Mouse (Mus musculus): ENCODE data around the gene Abhd15. TPM values are rescaled to one million over a fixed set of nuclear protein-coding genes. Genes with fewer than 3 reads are reported as not detected.

Gene Abhd15
- polyA plus RNA-seq, 1 experiment: 1.5 TPM

DNA sequence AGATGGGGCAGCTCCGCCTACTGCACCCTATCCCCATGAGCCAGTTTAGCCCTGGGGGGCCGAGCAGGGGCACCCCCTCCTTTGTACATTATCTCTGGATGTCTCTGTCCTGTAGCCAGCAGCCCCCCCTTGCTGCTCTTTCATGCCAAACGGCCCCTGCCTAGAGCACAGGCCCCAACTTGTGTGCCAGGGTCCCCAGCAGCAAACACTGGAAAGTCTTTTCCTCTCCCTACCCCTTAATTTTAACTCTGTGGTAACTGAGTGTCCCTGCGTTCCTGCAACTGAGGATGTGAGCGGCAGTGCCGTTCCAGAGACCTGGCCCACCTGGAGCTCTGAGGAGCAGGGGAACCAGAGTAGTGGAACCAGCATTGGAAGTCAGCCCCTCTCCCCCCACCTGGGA, 8.0 kb upstream of the Abhd15 start:
- Histone ChIP-seq H3K27me3 (ENCODE audit: control insufficient read depth, insufficient read depth, insufficient read length) (no peaks in the 10 kb centered on the region), H3K79me3 (ENCODE audit: low read depth) (peaks cover 9% of the 10 kb centered on the region), H3K79me2 (ENCODE audit: control insufficient read depth, insufficient read depth) (peaks cover 4% of the 10 kb centered on the region), H3K4me3 (ENCODE audit: insufficient read depth, poor library complexity, severe bottlenecking) (no peak overlapping the region), H3ac (ENCODE audit: control insufficient read depth, insufficient read length, low read depth) (no peak overlapping the region), H3K36me3 (ENCODE audit: control insufficient read depth, insufficient read depth) (peaks cover 76% of the 10 kb centered on the region)
- TF ChIP-seq MAX (IDR thresholded peaks at IDR 0.05) (no peak), MYOG (IDR thresholded peaks at IDR 0.05; ENCODE audit: control insufficient read depth, extremely low read depth, insufficient read length) (no peak), USF1 (IDR thresholded peaks at IDR 0.05; ENCODE audit: low read depth) (no peak), FOSL1 (IDR thresholded peaks at IDR 0.05; ENCODE audit: insufficient read depth, low read length, poor library complexity, severe bottlenecking) (no peak), CEBPB (IDR thresholded peaks at IDR 0.05; ENCODE audit: low read depth) (no peak), CTCF (IDR thresholded peaks at IDR 0.05; ENCODE audit: control insufficient read depth, insufficient read depth, insufficient read length) (no peak), MYOD1 (IDR thresholded peaks at IDR 0.05; ENCODE audit: control insufficient read depth, insufficient read length, low read depth) (no peak)

DNA sequence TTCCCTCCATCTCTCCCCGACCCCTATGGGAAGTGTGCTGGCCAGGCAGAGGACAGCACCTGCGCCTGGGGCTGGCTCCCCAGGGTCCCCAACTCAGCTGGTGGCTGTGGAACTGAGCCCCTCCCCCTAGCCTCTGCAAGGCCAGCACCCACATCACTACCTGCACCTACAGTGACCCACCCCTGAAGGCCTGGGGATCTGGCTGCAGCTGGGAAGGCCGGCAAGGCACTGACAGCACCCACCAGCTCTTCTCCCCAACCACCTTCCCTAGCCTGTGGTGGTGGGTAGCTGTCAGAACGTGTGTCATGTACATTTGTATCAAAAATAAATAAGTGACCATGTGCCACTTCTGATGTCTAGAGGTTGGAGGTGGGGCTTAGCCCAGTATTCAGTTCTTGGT, 7.5 kb upstream of the Abhd15 start:
- Histone ChIP-seq H3ac (ENCODE audit: control insufficient read depth, insufficient read length, low read depth) (no peak overlapping the region), H3K79me2 (ENCODE audit: control insufficient read depth, insufficient read depth) (no peaks in the 10 kb centered on the region), H3K4me3 (ENCODE audit: insufficient read depth, poor library complexity, severe bottlenecking) (no peak overlapping the region), H3K79me3 (ENCODE audit: low read depth) (peaks cover 5% of the 10 kb centered on the region), H3K27me3 (ENCODE audit: control insufficient read depth, insufficient read depth, insufficient read length) (no peaks in the 10 kb centered on the region), H3K36me3 (ENCODE audit: control insufficient read depth, insufficient read depth) (peaks cover 71% of the 10 kb centered on the region)
- TF ChIP-seq FOSL1 (IDR thresholded peaks at IDR 0.05; ENCODE audit: insufficient read depth, low read length, poor library complexity, severe bottlenecking): no peak
- TF ChIP-seq CEBPB (IDR thresholded peaks at IDR 0.05; ENCODE audit: low read depth): no peak
- TF ChIP-seq CTCF (IDR thresholded peaks at IDR 0.05; ENCODE audit: control insufficient read depth, insufficient read depth, insufficient read length): no peak
- no peak for TF ChIP-seq MYOG (IDR thresholded peaks at IDR 0.05; ENCODE audit: control insufficient read depth, extremely low read depth, insufficient read length)
- no peak for TF ChIP-seq MAX (IDR thresholded peaks at IDR 0.05)
- no peak for TF ChIP-seq MYOD1 (IDR thresholded peaks at IDR 0.05; ENCODE audit: control insufficient read depth, insufficient read length, low read depth)
- TF ChIP-seq USF1 (IDR thresholded peaks at IDR 0.05; ENCODE audit: low read depth): no peak

DNA sequence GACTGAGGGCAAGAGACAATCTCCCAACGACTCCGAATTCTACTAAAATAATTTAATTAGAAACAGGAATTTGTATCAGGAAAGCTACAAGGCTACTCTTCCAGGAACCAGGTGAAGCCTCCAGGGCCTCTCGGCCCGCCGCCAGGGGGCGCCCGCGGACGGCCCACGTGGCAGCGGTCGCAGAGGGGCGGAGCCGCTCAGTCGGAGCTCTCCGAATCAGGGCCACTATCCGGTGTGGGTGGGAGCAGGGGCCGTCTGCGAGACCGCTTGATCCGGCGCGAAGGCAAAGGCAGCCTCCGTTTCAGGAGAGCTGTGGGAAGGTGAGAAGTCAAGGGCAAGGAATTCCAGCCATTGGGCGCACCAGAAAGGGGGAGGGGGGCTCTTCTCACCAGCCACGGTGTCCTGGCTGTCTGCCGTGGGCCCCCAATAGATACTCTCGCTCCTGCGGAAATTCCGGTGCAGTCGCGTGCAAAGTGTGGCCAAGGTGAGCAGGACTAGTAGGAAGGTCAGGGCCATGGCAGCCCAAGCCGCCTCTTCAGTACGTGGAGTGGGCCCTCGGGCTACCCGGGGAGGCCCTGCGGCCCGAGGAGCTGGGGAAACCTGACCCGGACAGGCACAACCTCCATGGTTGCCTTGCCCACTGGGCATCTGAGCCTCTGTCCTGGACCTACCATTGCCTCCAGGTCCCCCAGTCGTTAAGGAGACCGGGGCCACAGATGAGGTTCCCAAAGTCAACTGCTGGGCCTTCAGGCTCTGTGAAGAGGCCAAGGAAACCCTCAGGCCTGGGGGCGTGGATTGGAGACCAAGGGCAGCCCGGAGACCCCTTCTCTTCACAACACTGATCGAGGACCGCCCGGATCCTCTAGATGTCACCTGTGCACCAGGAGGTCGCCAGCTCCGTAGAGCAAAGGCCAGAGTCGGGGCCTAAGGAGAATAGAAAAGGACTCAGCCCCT, 6.6 kb upstream of the Abhd15 start:
- Histone ChIP-seq H3K27me3 (ENCODE audit: control insufficient read depth, insufficient read depth, insufficient read length) (no peaks in the 10 kb centered on the region), H3ac (ENCODE audit: control insufficient read depth, insufficient read length, low read depth) (no peak overlapping the region), H3K4me3 (ENCODE audit: insufficient read depth, poor library complexity, severe bottlenecking) (no peak overlapping the region), H3K36me3 (ENCODE audit: control insufficient read depth, insufficient read depth) (peaks cover 62% of the 10 kb centered on the region), H3K79me3 (ENCODE audit: low read depth) (peaks cover 2% of the 10 kb centered on the region), H3K79me2 (ENCODE audit: control insufficient read depth, insufficient read depth) (no peaks in the 10 kb centered on the region)
- TF ChIP-seq USF1 (IDR thresholded peaks at IDR 0.05; ENCODE audit: low read depth) (peak; percentile 70), MYOD1 (IDR thresholded peaks at IDR 0.05; ENCODE audit: control insufficient read depth, insufficient read length, low read depth) (no peak), FOSL1 (IDR thresholded peaks at IDR 0.05; ENCODE audit: insufficient read depth, low read length, poor library complexity, severe bottlenecking) (no peak), CTCF (IDR thresholded peaks at IDR 0.05; ENCODE audit: control insufficient read depth, insufficient read depth, insufficient read length) (peak; percentile 70), CEBPB (IDR thresholded peaks at IDR 0.05; ENCODE audit: low read depth) (no peak), MAX (IDR thresholded peaks at IDR 0.05) (peak; percentile 91)

DNA sequence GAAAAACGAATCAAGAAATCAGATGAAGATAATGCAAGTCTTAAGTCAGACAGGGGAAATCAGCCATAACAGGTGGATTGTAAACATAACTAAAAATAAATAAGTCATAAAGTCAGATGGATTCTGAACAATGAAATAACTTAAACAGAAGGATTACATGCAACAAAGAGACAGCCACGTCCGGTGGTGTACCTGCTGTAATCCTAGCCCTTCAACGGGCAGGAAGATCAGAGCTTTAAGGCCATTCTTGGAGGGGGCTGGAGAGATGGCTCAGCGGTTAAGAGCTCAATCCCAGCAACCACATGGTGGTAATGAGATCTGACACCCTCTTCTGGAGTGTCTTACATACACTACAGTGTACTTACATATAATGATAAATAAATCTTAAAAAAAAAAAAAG, 3.6 kb upstream of the Abhd15 start:
- TF ChIP-seq MYOG (IDR thresholded peaks at IDR 0.05; ENCODE audit: control insufficient read depth, extremely low read depth, insufficient read length) (no peak), CEBPB (IDR thresholded peaks at IDR 0.05; ENCODE audit: low read depth) (no peak), CTCF (IDR thresholded peaks at IDR 0.05; ENCODE audit: control insufficient read depth, insufficient read depth, insufficient read length) (no peak), FOSL1 (IDR thresholded peaks at IDR 0.05; ENCODE audit: insufficient read depth, low read length, poor library complexity, severe bottlenecking) (no peak), MAX (IDR thresholded peaks at IDR 0.05) (no peak), MYOD1 (IDR thresholded peaks at IDR 0.05; ENCODE audit: control insufficient read depth, insufficient read length, low read depth) (no peak), USF1 (IDR thresholded peaks at IDR 0.05; ENCODE audit: low read depth) (no peak)
- H3K79me3 ChIP-seq (ENCODE audit: low read depth): no peaks in the 10 kb centered on the region
- no peaks in the 10 kb centered on the region for H3K79me2 ChIP-seq (ENCODE audit: control insufficient read depth, insufficient read depth)
- H3K4me3 ChIP-seq (ENCODE audit: insufficient read depth, poor library complexity, severe bottlenecking): no peak overlapping the region
- no peak overlapping the region for H3ac ChIP-seq (ENCODE audit: control insufficient read depth, insufficient read length, low read depth)
- peaks cover 35% of the 10 kb centered on the region for H3K36me3 ChIP-seq (ENCODE audit: control insufficient read depth, insufficient read depth)
- H3K27me3 ChIP-seq (ENCODE audit: control insufficient read depth, insufficient read depth, insufficient read length): no peaks in the 10 kb centered on the region

DNA sequence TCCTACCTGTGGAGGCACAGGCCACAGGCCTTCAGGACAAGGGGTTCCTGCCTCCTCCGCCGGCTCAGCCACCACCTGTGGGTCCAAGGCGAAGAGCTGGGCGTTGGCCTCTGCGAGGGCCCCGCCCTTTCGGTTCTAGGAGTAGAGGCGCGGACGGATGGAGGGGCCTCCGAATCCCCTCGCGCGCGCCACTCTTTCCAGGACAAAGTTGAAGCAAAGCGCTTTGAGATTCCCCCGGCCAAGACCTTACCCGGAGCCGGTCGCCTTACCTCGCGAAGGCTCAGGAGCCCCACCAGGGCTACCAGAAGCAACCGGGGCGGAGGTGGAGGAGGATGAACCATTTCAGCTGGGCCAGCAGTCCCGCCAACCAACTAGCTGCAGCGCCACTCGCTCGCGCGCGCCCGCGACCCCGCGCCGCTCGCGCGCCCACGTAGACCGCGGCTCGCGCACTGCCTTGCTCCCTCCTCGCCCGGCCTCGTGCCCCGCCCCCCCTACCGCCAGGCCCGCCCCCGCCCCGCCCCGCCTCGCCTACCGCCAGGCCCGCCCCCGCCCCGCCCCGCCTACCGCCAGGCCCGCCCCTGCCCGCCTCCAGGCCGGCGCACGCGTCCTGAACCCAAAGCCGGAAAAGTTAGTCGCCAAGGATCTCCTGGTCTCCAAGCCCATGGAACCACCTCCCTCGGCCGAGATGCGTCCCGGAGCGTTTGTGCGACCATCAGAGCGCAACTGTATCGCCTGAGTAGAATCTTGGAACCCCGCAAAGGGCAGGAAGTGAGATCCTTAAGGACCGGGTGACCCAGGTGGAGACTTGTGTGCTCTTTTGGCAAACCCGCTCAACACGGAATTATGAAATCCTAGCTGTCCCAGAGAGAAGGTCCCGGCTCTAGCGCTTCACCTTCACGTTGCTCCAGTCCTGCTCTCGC, 1.8 kb upstream of the Abhd15 start:
- Histone ChIP-seq H3K36me3 (ENCODE audit: control insufficient read depth, insufficient read depth) (peaks cover 22% of the 10 kb centered on the region), H3ac (ENCODE audit: control insufficient read depth, insufficient read length, low read depth) (peak overlapping the region; percentile 71), H3K79me3 (ENCODE audit: low read depth) (no peaks in the 10 kb centered on the region), H3K4me3 (ENCODE audit: insufficient read depth, poor library complexity, severe bottlenecking) (peak overlapping the region; percentile 56), H3K27me3 (ENCODE audit: control insufficient read depth, insufficient read depth, insufficient read length) (no peaks in the 10 kb centered on the region), H3K79me2 (ENCODE audit: control insufficient read depth, insufficient read depth) (no peaks in the 10 kb centered on the region)
- TF ChIP-seq FOSL1 (IDR thresholded peaks at IDR 0.05; ENCODE audit: insufficient read depth, low read length, poor library complexity, severe bottlenecking): no peak
- no peak for TF ChIP-seq CEBPB (IDR thresholded peaks at IDR 0.05; ENCODE audit: low read depth)
- no peak for TF ChIP-seq MYOD1 (IDR thresholded peaks at IDR 0.05; ENCODE audit: control insufficient read depth, insufficient read length, low read depth)
- TF ChIP-seq MYOG (IDR thresholded peaks at IDR 0.05; ENCODE audit: control insufficient read depth, extremely low read depth, insufficient read length): no peak
- TF ChIP-seq USF1 (IDR thresholded peaks at IDR 0.05; ENCODE audit: low read depth): no peak
- TF ChIP-seq CTCF (IDR thresholded peaks at IDR 0.05; ENCODE audit: control insufficient read depth, insufficient read depth, insufficient read length): no peak
- no peak for TF ChIP-seq MAX (IDR thresholded peaks at IDR 0.05)

Measured in C2C12 (cell line).